Mouse (Mus musculus) olfactory bulb, adult 2 months (tissue): ENCODE results near the gene Cct6b.

ENCODE experiments used
- CTCF ChIP-seq: fragments of 200-500 bp; IDR thresholded peaks from 2 replicates; pipeline ENCODE4 v1.5.1; 2012; ENCODE audit warnings: low read depth, mild to moderate bottlenecking, low read length, moderate library complexity; ENCODE audit not compliant: insufficient read depth
- POLR2A ChIP-seq: fragments of 200-500 bp; IDR thresholded peaks from 2 replicates; pipeline ENCODE4 v1.6.1; 2012; ENCODE audit warnings: mild to moderate bottlenecking, low read depth, low read length, moderate library complexity; ENCODE audit not compliant: insufficient read depth

DNA sequence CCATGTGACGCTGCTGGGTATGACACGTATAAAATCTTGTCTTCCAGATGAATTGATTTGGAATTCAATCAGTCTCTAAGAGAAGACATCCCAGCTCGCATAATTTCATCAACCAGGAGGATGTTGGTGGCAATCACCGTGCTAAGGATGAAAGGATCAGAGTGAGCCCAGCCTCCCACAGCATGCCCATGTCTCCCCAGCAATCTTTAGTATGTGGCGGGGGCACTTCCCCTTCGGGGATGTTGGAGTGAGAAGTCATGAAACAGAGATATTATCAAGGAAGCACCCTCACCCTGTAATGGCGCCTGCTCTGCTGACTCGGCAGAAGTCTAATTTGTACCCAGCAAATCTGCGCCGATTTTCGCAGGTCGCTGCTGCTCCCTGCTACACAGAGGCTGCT lies 44.8 kb downstream of the Cct6b start:
- TF ChIP-seq CTCF (no peak), POLR2A (no peak)
